Mouse (Mus musculus) heart, postnatal 0 days (tissue): ENCODE data around the gene Slc22a23.

ENCODE experiments used
- CTCF ChIP-seq: IDR thresholded peaks from 2 replicates; pipeline ENCODE4 v1.5.1; 2016; ENCODE audit warnings: antibody characterized with exemption, control low read depth, low read depth
- EP300 ChIP-seq: IDR thresholded peaks from 2 replicates; pipeline ENCODE4 v1.6.1; 2016; ENCODE audit warnings: antibody characterized with exemption, low read depth

DNA sequence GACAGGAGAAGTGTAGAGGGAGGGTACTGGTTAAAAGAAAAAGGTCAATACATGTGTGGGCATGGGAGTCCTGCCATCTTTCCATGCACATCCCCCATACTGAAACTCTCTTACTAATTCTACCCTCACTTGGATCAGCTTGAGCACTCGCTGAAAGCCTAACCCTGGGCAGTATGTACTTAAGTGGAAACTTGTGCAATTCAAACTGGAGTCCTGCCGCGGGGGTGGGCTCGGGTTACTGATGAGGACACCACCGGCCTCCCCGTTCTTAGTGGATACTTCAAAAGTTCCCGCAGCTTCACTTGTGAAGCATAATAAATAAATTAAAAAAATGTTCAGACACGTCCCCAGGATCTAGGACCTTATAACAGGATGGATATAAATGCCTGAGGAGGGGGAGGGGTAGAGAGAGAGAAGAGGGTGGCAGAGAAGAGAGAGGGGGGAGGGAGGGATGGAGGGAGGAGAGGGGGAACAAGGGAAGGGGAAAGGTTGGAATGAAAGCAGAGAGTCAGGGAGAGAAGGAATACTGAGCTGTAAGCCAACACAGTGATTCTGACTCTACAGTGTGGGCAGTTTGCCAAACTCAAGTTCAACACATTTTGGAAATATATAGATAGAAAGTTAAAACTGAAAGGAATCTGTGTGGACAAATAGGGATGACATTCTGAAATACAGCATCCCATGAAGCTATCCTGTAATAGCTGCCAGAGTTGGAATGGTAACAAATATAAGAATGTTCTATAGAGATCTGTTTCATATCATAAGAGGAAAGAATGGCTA, 72.5 kb downstream of the Slc22a23 start:
- TF ChIP-seq CTCF (no peak), EP300 (no peak)
